Mouse (Mus musculus): ENCODE measurements around the gene Suox.

- TF ChIP-seq CTCF (IDR thresholded peaks at IDR 0.05; ENCODE audit: insufficient read depth, low read depth, low read length) (no peak), POLR2A (IDR thresholded peaks at IDR 0.05; ENCODE audit: insufficient read depth, low read depth, low read length) (no peak)
These were observed 30.0 kb upstream of the Suox start, which contains the start of gene Pmel for GRCm38 (mm10) chr10:128703895-128704294.
